Mouse (Mus musculus) midbrain, embryonic 10.5 days (tissue): Measurements from ENCODE around the gene Bysl. TPM values are rescaled to one million over a fixed set of nuclear protein-coding genes. Genes with fewer than 3 reads are reported as not detected.
"Not testable (repeated sequence)": the region's sequence is repeated elsewhere in the genome, so short reads cannot be mapped to it uniquely, and the experiment has no call there.

Experiments used
- DNase-seq: peaks from one replicate; pipeline ENCODE4 v3.0.0-alpha.2; 2017; ENCODE audit warnings: low spot score
- H3K27ac ChIP-seq: fragments of 300-500 bp; sonication (generic); replicated peaks from 2 replicates; pipeline ENCODE4 v1.5.1; 2016; ENCODE audit warnings: mild to moderate bottlenecking
- H3K27me3 ChIP-seq: fragments of 300-500 bp; sonication (generic); 2 replicates; pipeline ENCODE4 v1.6.1; 2016; ENCODE audit warnings: low read depth, mild to moderate bottlenecking; ENCODE audit not compliant: poor library complexity, severe bottlenecking
- H3K36me3 ChIP-seq: fragments of 300-500 bp; sonication (generic); 2 replicates; pipeline ENCODE4 v1.6.1; 2016; ENCODE audit warnings: mild to moderate bottlenecking, moderate library complexity
- H3K4me1 ChIP-seq: fragments of 300-500 bp; sonication (generic); 2 replicates; pipeline ENCODE4 v1.6.1; 2016
- H3K4me3 ChIP-seq: fragments of 300-500 bp; sonication (generic); 2 replicates; pipeline ENCODE4 v1.5.1; 2016; ENCODE audit warnings: mild to moderate bottlenecking, moderate library complexity
- H3K9me3 ChIP-seq: fragments of 300-500 bp; sonication (generic); replicated peaks from 2 replicates; pipeline ENCODE4 v1.6.1; 2016; ENCODE audit warnings: mild to moderate bottlenecking
- WGBS: fragments of 180-500 bp; shearing (Covaris S2); methylation state at CpG from one replicate; pipeline ENCODE4 v1.1.7; 2016; 5-methylcytosine and 5-hydroxymethylcytosine counted together
- polyA plus RNA-seq: library from polyadenylated mRNA; unstranded; fragments of >200 nt; fragmentation: Nextera tagmentation; extraction: Ambion mirVana; gene quantifications from 2 replicates; pipeline ENCODE4 v1.2.1, GENCODE M21; 2016

The Bysl gene
- polyA plus RNA-seq, 1 experiment from 2014 or later = 41.9 TPM

DNA sequence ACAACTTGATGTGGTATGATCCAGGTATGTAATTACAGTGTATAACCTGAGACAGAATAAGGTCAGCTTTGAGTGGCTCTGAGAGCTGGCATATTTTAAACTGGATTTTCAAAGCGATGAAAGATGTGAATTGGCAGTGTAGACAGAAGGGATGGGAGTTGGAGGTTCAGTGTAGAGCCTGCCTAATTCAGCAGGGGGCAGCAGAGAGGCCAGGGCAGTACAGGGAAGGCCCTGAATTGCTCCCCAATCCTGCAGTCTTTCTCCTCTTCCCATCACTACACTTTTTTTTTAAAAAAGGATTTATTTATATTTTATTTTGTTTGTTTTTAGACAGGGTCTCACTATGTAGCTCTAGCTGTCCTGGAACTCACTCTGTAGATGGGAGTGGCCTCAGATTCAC is 2.7 kb upstream of the Bysl start:
- Histone ChIP-seq H3K4me3 (no peak overlapping the region), H3K9me3 (no peaks in the 10 kb centered on the region), H3K27me3 (no peaks in the 10 kb centered on the region), H3K36me3 (peaks cover 59% of the 10 kb centered on the region), H3K27ac (no peak overlapping the region), H3K4me1 (peaks cover 24% of the 10 kb centered on the region)
- WGBS = 91% methylated on average over 1 of the region's 1 CpGs
- no peak for DNase-seq

DNA sequence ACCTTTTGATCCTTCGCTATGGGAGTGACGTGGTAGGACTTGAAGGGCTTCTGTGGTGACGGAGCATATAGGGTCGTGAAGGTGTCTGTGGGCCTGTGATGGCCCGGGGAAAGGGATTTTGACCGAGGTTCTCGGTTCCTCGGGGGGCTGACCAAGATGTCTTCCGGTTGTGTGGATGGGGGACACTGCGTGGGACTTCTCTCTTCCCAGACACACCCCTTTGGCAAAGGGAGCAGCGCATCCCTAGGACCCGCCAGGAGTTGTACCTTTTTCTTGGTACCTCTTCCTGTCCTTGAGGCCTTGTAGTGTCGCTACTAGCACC is 330 bp upstream of the Bysl start:
- Histone ChIP-seq H3K4me1 (peaks cover 24% of the 10 kb centered on the region), H3K36me3 (peaks cover 60% of the 10 kb centered on the region), H3K27ac (peak overlapping the region; percentile 87), H3K4me3 (peak overlapping the region; percentile 90), H3K9me3 (no peaks in the 10 kb centered on the region), H3K27me3 (no peaks in the 10 kb centered on the region)
- DNase-seq = no peak
- WGBS = 0% methylated on average over 13 of the region's 13 CpGs

DNA sequence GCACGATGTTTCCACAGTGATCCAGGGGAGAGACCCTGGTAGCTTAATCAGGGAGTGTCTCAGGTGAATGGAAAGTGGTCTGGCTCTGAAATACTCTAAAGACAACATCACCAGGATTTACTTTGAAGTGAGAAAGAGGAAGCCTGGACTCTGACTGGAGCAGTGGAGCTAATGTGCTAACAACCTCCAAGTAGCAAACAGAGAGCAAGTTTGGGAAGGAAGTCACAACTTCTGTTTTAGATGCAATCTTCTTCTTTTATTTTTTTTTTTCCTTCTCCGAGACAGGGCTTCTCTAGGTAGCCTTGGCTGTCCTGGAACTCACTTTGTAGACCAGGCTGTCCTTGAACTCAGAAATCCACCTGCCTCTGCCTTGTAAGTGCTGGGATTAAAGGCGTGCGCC is 2.1 kb downstream of the Bysl start:
- Histone ChIP-seq H3K4me3 (no peak overlapping the region), H3K36me3 (peaks cover 60% of the 10 kb centered on the region), H3K27me3 (no peaks in the 10 kb centered on the region), H3K4me1 (peaks cover 24% of the 10 kb centered on the region), H3K9me3 (no peaks in the 10 kb centered on the region), H3K27ac (no peak overlapping the region)
- 94% methylated on average over 4 of the region's 4 CpGs for WGBS
- DNase-seq = no peak

DNA sequence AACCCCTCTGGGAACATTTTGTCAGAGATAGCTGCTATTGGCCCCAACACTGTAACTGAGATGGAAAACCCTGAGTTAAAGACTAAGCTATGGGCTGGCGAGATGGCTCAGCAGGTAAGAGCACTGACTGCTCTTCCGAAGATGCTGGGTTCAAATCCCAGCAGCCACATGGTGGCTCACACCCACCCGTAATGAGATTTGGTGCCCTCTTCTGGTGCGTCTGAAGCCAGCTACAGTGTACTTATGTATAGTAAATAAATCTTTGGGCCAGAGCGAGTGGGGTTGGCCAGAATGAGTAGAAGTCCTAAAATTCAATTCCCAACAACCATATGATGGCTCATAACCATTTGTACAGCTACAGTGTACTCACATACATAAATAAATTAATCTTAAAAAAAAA is 5.1 kb downstream of the Bysl start:
- Histone ChIP-seq H3K9me3 (no peaks in the 10 kb centered on the region), H3K36me3 (peaks cover 76% of the 10 kb centered on the region), H3K4me3 (no peak overlapping the region), H3K27ac (no peak overlapping the region), H3K4me1 (peaks cover 10% of the 10 kb centered on the region), H3K27me3 (no peaks in the 10 kb centered on the region)
- DNase-seq = no peak
- 81% methylated on average over 5 of the region's 5 CpGs for WGBS

DNA sequence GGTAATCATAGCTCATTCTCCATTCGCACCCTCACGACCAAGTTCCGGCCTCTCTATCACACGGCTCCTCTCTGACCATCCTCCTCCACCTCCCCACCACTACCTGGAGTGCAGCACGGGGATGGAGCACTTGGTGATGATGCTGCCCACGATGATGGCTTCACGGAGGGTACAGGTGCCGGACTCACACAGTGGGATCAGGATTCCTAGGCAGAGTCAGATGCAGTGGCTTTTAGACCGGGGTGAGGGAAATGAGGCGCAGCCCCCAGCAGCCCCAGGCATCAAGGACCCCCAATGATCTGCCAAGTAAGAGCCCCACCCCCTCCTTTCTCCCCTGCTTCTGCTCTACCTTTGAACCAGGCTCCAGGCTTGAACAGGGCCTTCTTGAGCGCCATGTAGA is 9.0 kb downstream of the Bysl start:
- peaks cover 96% of the 10 kb centered on the region for H3K36me3 ChIP-seq
- no peaks in the 10 kb centered on the region for H3K27me3 ChIP-seq
- H3K4me1 ChIP-seq = peaks cover 14% of the 10 kb centered on the region
- no peak overlapping the region for H3K4me3 ChIP-seq
- no peak for DNase-seq
- 94% methylated on average over 11 of the region's 11 CpGs for WGBS
- no peaks in the 10 kb centered on the region for H3K9me3 ChIP-seq
- no peak overlapping the region for H3K27ac ChIP-seq

DNA sequence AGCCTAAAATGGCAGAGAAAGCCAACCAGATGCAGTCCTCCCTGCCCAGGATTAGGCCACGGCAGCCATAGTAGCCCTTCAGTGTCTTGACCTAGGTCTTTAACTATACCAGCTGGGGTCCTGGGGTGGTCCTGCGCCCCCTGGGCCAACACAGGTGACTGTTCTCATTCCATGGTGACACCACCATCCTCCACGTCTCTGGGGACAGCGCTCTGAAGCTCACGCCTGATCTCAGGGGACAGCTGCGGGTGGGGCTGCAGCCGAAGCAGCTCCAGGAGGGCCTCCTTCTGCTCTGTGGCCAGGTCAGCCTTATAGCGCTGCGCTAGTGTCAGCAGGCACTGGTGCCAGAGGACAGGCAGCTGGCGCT is 9.9 kb downstream of the Bysl start:
- Histone ChIP-seq H3K4me3 (no peak overlapping the region), H3K9me3 (no peaks in the 10 kb centered on the region), H3K4me1 (peaks cover 23% of the 10 kb centered on the region), H3K36me3 (peaks cover 93% of the 10 kb centered on the region), H3K27ac (no peak overlapping the region), H3K27me3 (no peaks in the 10 kb centered on the region)
- 96% methylated on average over 10 of the region's 10 CpGs for WGBS
- no peak for DNase-seq

DNA sequence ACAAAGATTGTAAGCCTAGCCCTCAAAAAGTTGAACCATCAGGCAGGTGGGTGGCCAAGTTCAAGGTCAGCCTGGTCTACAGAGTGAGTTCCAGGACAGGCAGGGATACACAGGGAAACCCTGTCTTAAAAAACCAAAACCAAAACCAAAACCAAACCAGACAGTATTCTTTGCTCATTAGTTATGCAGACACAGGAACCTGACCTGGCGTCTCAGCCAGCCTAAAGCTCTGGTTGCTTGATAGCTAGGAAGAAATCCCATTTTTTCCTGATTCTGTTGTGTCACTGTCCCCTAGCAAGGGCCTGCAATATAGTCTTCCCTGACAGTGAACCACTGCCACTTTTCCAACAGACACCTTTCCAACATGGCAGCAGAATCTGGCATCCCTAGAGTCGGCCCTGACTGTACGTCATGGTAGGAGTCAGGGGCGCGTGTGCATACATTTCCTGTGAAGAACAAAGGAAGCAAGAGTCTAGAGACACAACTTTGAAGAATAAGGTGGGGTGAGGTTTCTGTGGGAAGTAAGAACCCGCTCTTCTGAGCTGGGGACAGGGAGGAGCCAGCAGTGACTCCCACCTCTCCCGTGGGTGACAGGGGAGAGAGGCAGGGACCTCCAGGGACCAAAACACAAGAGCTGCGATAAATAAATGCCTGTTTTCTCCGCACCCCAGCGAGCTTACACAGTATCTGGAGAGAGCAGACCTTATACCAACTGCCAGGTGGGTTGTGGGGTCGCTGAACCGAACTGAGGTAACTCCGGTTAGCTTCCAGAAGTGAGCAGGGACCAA is 10.5 kb downstream of the Bysl start:
- Histone ChIP-seq H3K27me3 (no peaks in the 10 kb centered on the region), H3K9me3 (no peaks in the 10 kb centered on the region), H3K27ac (no peak overlapping the region), H3K4me1 (peaks cover 29% of the 10 kb centered on the region), H3K4me3 (no peak overlapping the region), H3K36me3 (peaks cover 87% of the 10 kb centered on the region)
- DNase-seq = no peak
- 92% methylated on average over 13 of the region's 13 CpGs for WGBS

DNA sequence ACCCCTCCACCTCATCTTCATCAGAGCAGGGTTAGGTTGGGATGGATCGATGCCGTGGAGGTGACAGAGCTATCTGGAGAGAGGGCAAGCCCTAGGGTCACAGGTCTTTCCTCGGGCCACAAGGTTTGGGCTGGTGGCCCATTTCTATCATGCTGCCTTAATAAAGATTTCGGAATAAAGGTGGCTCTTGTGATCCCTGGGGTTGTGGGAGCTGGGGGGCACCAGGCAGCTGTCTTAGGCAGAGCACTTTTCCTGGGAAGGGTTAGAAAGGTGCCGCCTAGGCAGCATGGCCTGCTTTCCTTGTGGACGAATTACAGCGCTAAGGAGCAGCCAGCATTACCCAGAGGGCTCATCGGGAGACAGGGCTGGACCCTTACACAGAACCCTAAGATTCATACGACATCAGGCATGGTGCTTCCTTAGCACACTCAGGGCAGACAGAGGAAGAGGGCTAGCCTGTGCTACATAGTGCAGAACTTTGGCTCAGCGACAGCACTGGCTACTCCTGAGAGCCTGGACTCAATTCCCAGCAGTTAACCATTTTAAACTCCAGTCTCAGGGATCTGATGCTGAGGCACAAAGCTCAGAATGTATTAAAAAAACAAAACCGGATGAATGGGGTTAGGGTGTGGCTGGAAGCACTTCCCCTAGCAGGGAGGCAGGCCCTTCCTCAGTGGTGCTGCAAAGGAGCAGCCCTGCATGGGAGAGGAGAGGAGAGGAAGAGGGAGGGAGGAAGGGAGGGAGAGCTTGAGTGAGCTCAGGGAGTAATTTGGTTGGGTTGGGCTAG is 11.6 kb downstream of the Bysl start:
- Histone ChIP-seq H3K4me3 (no peak overlapping the region), H3K27me3 (no peaks in the 10 kb centered on the region), H3K36me3 (peaks cover 76% of the 10 kb centered on the region), H3K27ac (no peak overlapping the region), H3K9me3 (no peaks in the 10 kb centered on the region), H3K4me1 (peaks cover 40% of the 10 kb centered on the region)
- no peak for DNase-seq
- 83% methylated on average over 11 of the region's 11 CpGs for WGBS

DNA sequence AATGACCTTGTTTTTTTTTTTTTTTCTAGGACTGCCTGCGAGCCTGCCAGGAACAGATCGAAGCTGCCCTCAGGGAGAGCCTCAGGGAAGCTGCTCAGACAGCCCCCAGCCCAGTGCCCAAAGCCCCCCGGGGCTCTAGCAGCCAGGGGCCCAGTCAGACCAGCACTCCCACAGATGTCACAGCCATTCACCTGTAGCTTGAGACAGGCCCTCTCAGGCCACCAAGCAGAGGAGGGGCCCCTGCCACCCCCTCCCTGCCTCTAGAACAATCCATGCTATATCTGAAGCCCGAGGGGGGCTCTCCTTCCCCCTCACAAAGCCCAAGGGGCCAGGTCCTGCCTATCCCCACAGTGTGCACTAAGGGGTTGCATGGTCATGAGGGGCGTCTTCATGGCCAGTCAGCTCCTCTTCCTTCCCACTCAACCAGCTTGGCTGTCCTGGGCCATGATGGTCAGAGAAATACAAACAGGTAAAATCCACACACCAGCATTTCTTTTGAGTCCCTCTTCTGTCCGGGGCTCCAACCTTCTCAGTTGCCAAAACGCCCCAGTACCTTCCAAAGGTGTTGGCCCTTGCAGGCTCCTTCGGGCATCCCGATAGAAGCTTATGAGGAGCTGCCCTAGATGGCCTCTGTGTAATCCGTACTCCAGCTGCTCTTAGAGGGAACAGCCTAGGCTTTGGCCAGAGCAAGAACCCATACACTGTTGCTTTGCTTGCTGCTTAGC is 12.6 kb downstream of the Bysl start:
- Histone ChIP-seq H3K4me1 (peaks cover 47% of the 10 kb centered on the region), H3K27ac (peak overlapping the region; percentile 68), H3K4me3 (peak overlapping the region; percentile 96; the same call in 1 of the 2 replicates), H3K36me3 (peaks cover 67% of the 10 kb centered on the region)
- not testable (repeated sequence) for H3K27me3 ChIP-seq, DNase-seq, H3K9me3 ChIP-seq
- WGBS = 85% methylated on average over 10 of the region's 10 CpGs

DNA sequence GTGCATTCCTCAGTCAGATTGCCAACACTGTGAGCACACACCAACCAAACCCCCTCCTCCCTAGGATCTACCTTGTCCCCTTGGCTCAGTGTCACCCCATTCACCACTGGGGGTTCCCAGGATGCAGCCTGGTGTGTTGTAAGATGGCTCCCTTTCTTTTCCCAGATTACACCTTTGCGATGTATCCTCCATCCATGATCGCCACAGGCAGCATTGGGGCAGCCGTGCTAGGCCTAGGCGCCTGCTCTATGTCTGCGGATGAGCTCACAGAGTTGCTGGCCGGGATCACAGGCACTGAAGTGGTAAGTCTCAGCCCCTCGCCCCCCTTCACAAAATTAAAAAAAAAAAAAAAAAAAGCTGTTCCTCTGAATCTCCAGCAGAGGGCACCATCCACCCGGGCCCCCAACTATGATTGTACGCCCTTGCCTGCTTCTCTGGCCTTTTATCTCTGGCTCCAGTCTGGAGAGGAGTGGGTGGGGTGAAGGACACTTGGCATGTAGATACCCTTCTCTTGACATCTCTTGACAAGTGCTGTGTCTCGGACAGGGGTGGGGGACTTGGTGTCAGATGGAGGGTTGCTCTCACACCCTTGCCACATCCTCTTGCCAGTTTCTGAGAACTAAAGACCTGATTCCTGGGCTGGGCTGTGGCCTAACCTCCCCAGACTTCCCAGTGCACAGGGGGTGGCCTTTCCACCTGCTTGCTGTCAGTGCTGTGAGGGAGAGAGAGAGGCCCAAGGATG is 13.3 kb downstream of the Bysl start:
- peak; percentile 51 for DNase-seq
- Histone ChIP-seq H3K4me1 (peaks cover 51% of the 10 kb centered on the region), H3K36me3 (peaks cover 62% of the 10 kb centered on the region), H3K27ac (peak overlapping the region; percentile 95), H3K4me3 (peak overlapping the region; percentile 96), H3K27me3 (no peaks in the 10 kb centered on the region), H3K9me3 (no peaks in the 10 kb centered on the region)
- WGBS = 35% methylated on average over 10 of the region's 10 CpGs

DNA sequence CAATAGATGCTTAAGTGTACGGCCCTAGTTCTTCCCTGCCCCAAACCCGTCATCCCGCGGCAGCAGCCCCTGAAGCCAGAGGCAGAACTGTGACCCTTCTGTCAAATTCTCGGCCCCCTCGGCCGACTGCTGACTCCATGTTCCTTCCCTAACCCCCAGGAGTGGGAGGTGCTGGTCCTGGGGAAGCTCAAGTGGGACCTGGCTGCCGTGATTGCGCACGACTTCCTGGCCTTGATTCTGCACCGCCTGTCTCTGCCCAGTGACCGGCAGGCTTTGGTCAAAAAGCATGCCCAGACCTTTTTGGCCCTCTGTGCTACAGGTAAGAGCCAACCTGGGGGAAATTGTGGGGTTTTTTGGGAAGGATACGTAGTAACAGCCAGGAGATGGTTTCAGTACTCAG is 14.0 kb downstream of the Bysl start:
- H3K27me3 ChIP-seq = no peaks in the 10 kb centered on the region
- peaks cover 54% of the 10 kb centered on the region for H3K36me3 ChIP-seq
- H3K4me3 ChIP-seq = peak overlapping the region; percentile 96
- DNase-seq = no peak
- 71% methylated on average over 13 of the region's 13 CpGs for WGBS
- H3K9me3 ChIP-seq = no peaks in the 10 kb centered on the region
- peaks cover 59% of the 10 kb centered on the region for H3K4me1 ChIP-seq
- H3K27ac ChIP-seq = peak overlapping the region; percentile 95

DNA sequence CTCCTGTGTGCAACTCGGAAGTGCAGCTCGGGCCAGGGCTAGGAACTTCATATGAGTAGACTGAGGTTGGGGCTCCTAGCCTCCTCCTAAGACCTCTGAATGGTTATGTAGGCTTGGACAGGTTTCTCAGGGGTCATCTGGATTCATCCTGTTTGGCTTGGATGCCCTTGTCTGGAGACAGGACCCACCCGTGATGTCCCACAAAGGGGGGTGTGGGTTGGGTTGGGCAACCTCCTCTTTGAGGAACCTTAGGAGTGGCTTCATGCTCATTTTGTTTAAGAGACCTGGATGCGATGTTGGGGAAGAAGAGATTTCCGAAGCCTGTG is 14.5 kb downstream of the Bysl start:
- peak; percentile 18 for DNase-seq
- H3K27ac ChIP-seq = peak overlapping the region; percentile 95
- H3K9me3 ChIP-seq = no peaks in the 10 kb centered on the region
- H3K4me1 ChIP-seq = peaks cover 59% of the 10 kb centered on the region
- WGBS = 62% methylated on average over 5 of the region's 5 CpGs
- H3K27me3 ChIP-seq = no peaks in the 10 kb centered on the region
- peaks cover 50% of the 10 kb centered on the region for H3K36me3 ChIP-seq
- peak overlapping the region; percentile 96 for H3K4me3 ChIP-seq
